Mouse (Mus musculus): ENCODE data around the gene Pdf. TPM values are rescaled to one million over a fixed set of nuclear protein-coding genes. Genes with fewer than 3 reads are reported as not detected.

The Pdf gene
- total and polyA plus RNA-seq, 2 experiments: 19.5 to 32.9 TPM

Other genes starting within 250 kb of the Pdf start
- gene Has3, start 178.4 kb downstream of the Pdf start, total RNA-seq (2014; rRNA removed): 0.07 TPM in 1 of 2 replicates, not detected in the other
- 0.02 TPM in 2 replicates for gene Has3, start 178.4 kb downstream of the Pdf start, polyA plus RNA-seq (2012; rRNA removed)
- gene Utp4, start 155.0 kb downstream of the Pdf start, total RNA-seq (2014; rRNA removed): 8.0 and 9.3 TPM in 2 replicates
- 11.8 and 14.9 TPM in 2 replicates for gene Utp4, start 155.0 kb downstream of the Pdf start, polyA plus RNA-seq (2012; rRNA removed)
- gene Sntb2, start 112.9 kb downstream of the Pdf start, total RNA-seq (2014; rRNA removed): 3.0 and 4.9 TPM in 2 replicates
- 1.6 TPM in 2 replicates for gene Sntb2, start 112.9 kb downstream of the Pdf start, polyA plus RNA-seq (2012; rRNA removed)
- gene Vps4a, start 17.4 kb downstream of the Pdf start, total RNA-seq (2014; rRNA removed): 11.2 and 11.5 TPM in 2 replicates
- gene Vps4a, start 17.4 kb downstream of the Pdf start, polyA plus RNA-seq (2012; rRNA removed): 9.5 and 9.7 TPM in 2 replicates
- gene Cog8, start 8.1 kb upstream of the Pdf start, total RNA-seq (2014; rRNA removed): 11.6 and 13.3 TPM in 2 replicates
- 17.5 and 27.0 TPM in 2 replicates for gene Cog8, start 8.1 kb upstream of the Pdf start, polyA plus RNA-seq (2012; rRNA removed)
- 16.0 and 21.8 TPM in 2 replicates for gene Nip7, start 8.3 kb upstream of the Pdf start, total RNA-seq (2014; rRNA removed)
- gene Nip7, start 8.3 kb upstream of the Pdf start, polyA plus RNA-seq (2012; rRNA removed): 17.8 and 26.2 TPM in 2 replicates
- 2.0 TPM in 1 of 2 replicates, not detected in the other for gene Tmed6, start 17.0 kb upstream of the Pdf start, total RNA-seq (2014; rRNA removed)
- gene Tmed6, start 17.0 kb upstream of the Pdf start, polyA plus RNA-seq (2012; rRNA removed): not detected in 2 replicates
- gene Terf2, start 47.9 kb upstream of the Pdf start, total RNA-seq (2014; rRNA removed): 3.6 and 4.0 TPM in 2 replicates
- 2.9 and 3.3 TPM in 2 replicates for gene Terf2, start 47.9 kb upstream of the Pdf start, polyA plus RNA-seq (2012; rRNA removed)
- gene Cyb5b, start 102.0 kb upstream of the Pdf start, total RNA-seq (2014; rRNA removed): 253 and 256 TPM in 2 replicates
- 223 and 265 TPM in 2 replicates for gene Cyb5b, start 102.0 kb upstream of the Pdf start, polyA plus RNA-seq (2012; rRNA removed)
- gene Nfat5, start 244.9 kb upstream of the Pdf start, total RNA-seq (2014; rRNA removed): 9.4 and 11.5 TPM in 2 replicates
- 5.6 and 9.7 TPM in 2 replicates for gene Nfat5, start 244.9 kb upstream of the Pdf start, polyA plus RNA-seq (2012; rRNA removed)

Data from liver, adult 2 months (tissue).